Mouse (Mus musculus) hindlimb bud, embryonic 11.5 days (tissue): ENCODE measurements at regions not wholly inside any gene's neighbourhood (a gene's known extent, or its start where the extent isn't known, plus 50 kb on each side); places are given as distances from the start of the nearest gene placed in this dataset.

Experiments used
- DNase-seq: peaks from one replicate; pipeline ENCODE4 v3.0.0-alpha.2; 2012; ENCODE audit warnings: low read depth, low spot score; ENCODE audit errors: extremely low spot score

- no peak for DNase-seq
These were observed 85.4 kb downstream of the Rpap3 start for GRCm38 (mm10) chr15:97620261-97620660.

GRCm38 (mm10) chr15:97619764-97620163 is 85.9 kb downstream of the Rpap3 start:
- DNase-seq: no peak

DNA sequence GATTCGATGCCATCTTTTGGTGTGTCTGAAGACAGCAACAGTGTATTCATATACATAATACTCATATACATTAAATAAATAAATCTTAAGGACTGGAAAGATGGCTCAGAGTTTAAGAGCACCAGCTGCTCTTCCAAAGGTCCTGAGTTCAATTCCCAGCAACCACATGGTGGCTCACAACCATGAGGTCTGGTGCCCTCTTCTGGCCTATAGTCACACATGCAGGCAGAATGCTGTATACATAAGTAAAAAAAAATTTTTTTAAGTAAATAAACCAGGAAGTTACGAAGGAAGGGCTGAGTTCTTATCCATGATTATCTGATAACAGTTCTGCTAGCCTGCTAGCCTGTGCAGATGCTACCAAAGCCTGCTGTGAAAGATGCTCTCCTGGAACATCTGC is 93.3 kb downstream of the Rpap3 start:
- no peak for DNase-seq

GRCm38 (mm10) chr15:97610767-97611166 is 94.9 kb downstream of the Rpap3 start:
- DNase-seq: no peak

DNA sequence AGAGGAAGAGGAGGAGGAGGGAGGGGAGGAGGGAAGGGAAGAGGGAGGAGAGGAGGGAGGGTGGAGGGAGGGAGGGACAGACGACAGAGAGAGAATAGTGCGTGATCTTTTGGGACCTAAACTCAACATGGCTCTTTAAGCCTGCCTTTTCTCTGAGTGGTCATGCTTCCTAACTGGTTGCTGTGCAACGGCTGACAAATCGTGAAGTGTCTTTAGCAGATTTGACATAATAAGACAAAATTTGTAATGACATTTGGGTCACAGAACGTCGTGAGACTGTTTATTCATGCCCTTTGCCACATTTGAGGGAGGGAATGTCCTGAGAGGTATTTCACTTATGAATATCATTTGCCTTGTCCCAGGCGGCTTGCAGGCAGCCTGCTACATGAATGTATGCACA is 96.1 kb downstream of the Rpap3 start:
- no peak for DNase-seq

DNA sequence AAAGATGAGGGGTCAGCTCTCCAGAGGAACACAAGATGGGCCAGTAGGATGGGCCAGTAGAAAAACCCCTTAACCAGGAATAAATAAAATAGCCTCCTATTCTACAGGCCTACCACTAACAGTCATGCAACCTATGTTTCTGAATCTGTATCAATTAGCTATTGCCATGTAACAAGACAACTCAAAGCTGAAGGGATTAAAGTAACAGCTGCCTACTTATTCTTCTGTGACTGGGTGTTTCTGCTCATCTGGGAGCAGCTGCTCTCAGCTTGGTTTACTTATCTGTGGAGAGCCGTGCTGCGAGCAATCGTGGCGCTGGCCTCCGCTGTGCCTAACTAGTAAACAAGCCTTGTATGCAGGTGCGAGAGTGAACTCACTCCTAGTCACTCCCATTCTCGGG is 97.0 kb downstream of the Rpap3 start:
- DNase-seq: no peak

DNA sequence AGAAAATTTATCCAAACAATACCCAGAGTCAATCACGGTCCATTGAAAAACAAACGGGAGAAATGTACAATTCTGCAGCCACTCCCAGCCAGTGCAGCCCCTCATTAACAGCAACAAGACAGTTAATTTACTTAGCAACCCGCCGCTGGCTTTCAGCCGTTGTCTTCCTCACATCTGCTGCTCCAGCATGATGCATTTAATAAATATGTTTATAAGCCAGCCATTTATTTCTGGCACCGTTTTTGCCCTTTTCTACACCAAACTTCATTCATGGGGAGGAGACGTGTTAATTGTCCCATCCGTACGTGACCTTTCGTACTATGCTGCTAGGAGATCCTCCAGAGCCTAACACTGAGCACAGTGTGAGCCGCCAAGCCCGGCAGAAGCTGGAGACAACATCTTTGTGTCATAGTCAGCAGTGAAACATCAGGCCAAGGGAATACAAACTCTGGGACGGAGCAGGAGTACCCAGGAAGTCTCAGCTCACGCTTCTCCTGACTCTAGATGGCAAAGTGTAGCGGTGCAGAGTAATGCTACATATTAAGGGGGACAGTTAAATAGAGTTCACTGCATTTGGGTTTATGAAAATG is 97.9 kb downstream of the Rpap3 start:
- no peak for DNase-seq

DNA sequence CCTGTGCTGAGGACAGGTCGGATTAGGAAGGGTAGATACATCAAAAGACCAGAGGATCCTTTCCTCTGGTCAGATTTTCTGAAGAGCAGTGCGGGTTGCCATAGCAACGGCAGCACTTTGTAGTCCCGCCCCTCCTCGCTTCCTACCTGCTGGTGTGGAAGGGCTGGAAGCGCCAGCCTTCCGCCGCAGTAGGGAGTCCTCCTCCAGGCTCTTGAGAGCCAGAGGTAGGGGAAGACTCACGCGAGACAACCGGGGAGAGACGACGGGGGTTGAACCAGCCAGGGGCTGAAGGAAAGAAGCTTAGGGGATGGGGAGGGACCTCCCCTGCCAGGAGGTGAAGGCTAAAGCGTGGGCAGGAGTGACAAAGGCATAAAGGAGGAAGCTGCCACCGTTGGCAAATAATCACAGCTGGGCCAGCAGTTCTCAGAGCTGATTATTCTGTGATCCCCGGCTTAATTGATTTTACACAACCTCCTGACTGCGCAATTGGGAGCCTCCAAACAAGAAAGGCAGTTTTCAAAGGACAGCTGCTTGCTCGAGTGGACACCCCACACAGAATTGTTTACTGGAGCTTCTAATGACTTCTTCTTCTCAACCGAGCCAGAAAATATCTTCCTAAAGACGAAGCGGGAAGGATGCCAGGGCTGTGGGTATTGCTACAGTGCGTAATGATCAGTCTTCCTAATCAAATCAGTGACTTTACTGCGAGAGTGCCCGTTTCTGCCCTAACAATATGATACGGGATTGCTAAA is 98.8 kb downstream of the Rpap3 start:
- peak; percentile 33 for DNase-seq

DNA sequence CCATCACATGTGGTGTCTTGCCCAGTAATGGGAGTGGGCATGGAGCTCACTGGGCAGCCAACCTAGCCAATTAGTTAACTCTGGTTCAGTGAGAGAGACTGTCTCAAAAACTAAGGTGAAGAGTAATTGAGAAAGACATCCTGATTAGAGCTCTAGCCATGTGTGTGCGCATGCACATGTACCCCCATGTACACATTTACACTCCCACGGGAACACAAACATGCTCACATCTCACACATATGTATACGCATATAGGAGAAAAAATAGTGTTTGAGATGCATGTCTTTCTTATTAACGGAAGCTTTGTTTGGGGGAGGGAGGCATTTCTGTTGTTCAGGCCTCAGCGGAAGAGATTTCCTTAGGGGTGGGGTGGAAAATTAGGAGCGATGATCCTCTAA is 99.4 kb downstream of the Rpap3 start:
- DNase-seq: no peak

- DNase-seq: no peak
These were observed 99.8 kb downstream of the Rpap3 start for GRCm38 (mm10) chr15:97605791-97606190.

- DNase-seq: no peak
These were observed 102.1 kb downstream of the Rpap3 start for GRCm38 (mm10) chr15:97603492-97603891.

- no peak for DNase-seq
These were observed 107.4 kb downstream of the Rpap3 start for GRCm38 (mm10) chr15:97598270-97598669.

GRCm38 (mm10) chr15:97596514-97597081 is 109.0 kb downstream of the Rpap3 start:
- no peak for DNase-seq

GRCm38 (mm10) chr15:97595284-97595796 is 110.3 kb downstream of the Rpap3 start:
- no peak for DNase-seq

DNA sequence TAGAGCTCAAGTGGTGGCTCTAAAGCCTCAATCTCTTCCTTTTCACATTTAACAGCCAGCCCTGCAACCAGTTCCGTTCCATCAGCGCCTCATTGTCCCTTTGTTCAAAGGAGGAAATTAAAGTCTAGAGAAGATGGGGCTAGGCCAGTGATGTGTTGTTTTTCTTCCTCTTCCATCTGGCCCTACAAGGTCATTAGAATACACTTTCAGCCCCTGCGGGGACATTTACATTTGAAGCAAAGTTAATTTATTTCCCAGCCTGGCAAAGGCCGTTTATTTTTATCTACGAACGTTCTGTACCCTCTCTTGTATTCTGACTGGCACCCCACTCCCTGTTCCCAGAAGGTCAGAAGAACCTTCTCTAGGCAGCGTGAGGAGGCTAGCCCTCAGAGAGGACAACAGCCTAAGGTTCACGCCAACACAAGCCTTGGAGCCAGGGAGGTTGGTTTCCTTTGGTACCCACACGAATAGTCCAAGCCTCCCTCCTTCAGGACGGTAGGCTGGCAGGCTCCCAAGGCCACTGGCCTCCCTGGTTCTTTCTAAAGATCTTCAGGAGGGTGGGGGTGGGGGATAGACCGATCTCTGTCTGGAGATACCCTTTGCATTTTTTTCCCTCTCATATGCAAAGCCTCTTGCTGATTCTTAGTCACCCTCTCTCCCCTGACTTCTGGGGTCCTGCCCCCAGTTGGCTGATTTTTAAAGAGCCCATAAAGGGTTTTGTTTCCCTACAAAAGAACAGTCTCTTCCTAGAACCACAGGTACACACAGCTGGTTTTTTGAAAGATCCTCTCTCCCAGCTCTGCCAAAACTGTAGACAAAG is 111.6 kb downstream of the Rpap3 start:
- DNase-seq: no peak

- no peak for DNase-seq
These were observed 112.8 kb downstream of the Rpap3 start for GRCm38 (mm10) chr15:97592786-97593185.

- no peak for DNase-seq
These were observed 114.2 kb downstream of the Rpap3 start for GRCm38 (mm10) chr15:97591406-97591805.

DNA sequence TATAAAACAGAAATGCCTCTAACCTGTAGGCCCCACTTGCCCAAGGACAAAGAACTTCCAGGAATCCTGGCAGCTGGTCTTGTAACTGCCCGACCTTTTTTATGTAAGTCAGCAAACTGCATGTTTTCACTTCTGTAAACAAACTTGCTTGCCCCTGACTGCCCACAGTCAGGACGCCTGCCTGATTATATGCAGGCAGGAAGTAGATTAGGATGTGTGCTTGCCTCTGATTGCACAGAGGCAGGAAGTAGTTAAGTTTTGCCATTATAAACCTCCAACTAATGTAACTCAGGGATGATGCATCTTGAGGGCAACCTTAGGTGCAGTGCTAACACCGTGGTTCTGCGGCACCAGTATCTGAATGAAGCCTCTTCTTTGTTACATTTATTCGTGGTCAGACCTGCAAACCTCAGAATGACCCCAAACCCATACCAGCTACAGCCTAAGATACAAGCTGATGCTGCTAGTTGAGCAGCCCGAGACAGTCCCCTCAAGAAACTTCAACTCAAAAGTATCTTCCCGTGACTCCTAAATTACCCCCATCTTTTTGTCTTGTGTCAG is 114.8 kb downstream of the Rpap3 start:
- no peak for DNase-seq

- no peak for DNase-seq
These were observed 117.9 kb downstream of the Rpap3 start for GRCm38 (mm10) chr15:97587571-97588205.

GRCm38 (mm10) chr15:97581724-97582154 is 123.9 kb downstream of the Rpap3 start:
- peak; percentile 37 for DNase-seq

GRCm38 (mm10) chr15:97580726-97581125 is 124.9 kb downstream of the Rpap3 start:
- DNase-seq: no peak
